Mouse (Mus musculus) E14TG2a.4 (cell line): ENCODE measurements around the gene Olfr960.

Experiments
- CTCF ChIP-seq: conservative IDR thresholded peaks from 2 replicates; pipeline ENCODE4 v1.5.1; 2014; ENCODE audit warnings: low read length
- NANOG ChIP-seq: IDR thresholded peaks from 2 replicates; pipeline ENCODE4 v1.6.1; 2014; ENCODE audit warnings: borderline replicate concordance, low read length, mixed read lengths

DNA sequence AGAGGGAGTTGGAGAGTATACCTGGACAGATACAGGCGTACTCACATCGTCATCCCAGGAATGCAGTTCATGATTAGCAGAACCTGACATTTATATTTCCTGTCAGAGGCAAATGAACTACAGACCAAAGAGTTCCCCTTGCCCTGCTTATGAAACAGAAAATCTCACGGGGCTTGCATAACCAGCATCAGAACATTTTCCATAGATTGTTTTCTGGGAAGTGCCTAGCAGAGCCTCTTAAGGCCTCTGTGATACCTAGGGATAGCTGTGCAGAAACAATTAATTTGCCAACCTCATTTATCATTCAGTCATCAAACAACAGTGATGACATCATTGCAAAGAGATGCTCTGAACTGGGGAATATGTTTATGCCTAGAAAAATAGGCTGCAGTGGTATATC lies 45.7 kb upstream of the Olfr960 start, which contains the start of gene Olfr959:
- TF ChIP-seq CTCF = no peak
- TF ChIP-seq NANOG = no peak
